Mouse (Mus musculus): ENCODE data around the gene Cdc42ep5. TPM values are rescaled to one million over a fixed set of nuclear protein-coding genes. Genes with fewer than 3 reads are reported as not detected.

Cdc42ep5 gene
- polyA plus RNA-seq, 1 experiment from 2014 or later = 30.3 TPM

DNA sequence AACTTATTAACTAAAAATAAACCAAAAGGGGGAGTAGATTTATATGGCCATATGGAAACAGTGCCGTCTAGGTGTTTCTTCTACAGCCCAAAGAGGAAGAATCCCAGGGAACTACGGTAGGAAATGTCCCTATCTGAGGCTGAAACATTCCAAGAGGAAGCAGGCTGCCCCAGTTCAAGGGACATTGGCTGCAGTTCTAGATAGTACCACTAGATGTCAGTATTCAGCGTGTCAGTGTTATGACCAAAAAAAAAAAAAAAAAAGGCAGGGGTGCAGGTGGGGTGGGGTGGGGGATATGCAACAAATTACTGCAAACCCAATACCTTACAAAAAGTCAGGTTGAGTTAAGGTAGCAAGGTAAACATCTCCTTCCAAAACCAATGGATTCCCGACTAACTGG is 61.2 kb downstream of the Cdc42ep5 start:
- Histone ChIP-seq H3K9me3 (ENCODE audit: control insufficient read depth, low read length) (no peaks in the 10 kb centered on the region), H3K4me2 (replicated peaks; ENCODE audit: low read depth, low read length) (no peak overlapping the region), H3K4me1 (ENCODE audit: control insufficient read depth, insufficient read depth, low read length) (no peaks in the 10 kb centered on the region), H3K9ac (ENCODE audit: low read depth, low read length) (no peak overlapping the region), H3K36me3 (ENCODE audit: control insufficient read depth, insufficient read depth, low read length) (no peaks in the 10 kb centered on the region), H3K27ac (ENCODE audit: low read depth, low read length) (no peak overlapping the region), H3K27me3 (ENCODE audit: control insufficient read depth, insufficient read depth, low read length) (no peaks in the 10 kb centered on the region), H3K4me3 (ENCODE audit: low read length) (no peak overlapping the region)
- WGBS = 15% methylated on average over 4 of the region's 4 CpGs
- ATAC-seq (ENCODE audit: low FRiP score, low TSS enrichment) = no peak

Other genes with a start within 250 kb of the Cdc42ep5 start
- gene Lilra6, start 249.4 kb downstream of the Cdc42ep5 start, polyA plus RNA-seq (2014; fragmentation: Nextera tagmentation; extraction: Ambion mirVana) = not detected in 2 replicates
- 0.63 and 1.4 TPM in 2 replicates for gene Lair1, start 101.7 kb downstream of the Cdc42ep5 start, polyA plus RNA-seq (2014; fragmentation: Nextera tagmentation; extraction: Ambion mirVana)
- gene Ttyh1, start 45.5 kb downstream of the Cdc42ep5 start, polyA plus RNA-seq (2014; fragmentation: Nextera tagmentation; extraction: Ambion mirVana) = 1.2 and 1.5 TPM in 2 replicates
- 45.0 and 48.7 TPM in 2 replicates for gene Leng8, start 27.8 kb downstream of the Cdc42ep5 start, polyA plus RNA-seq (2014; fragmentation: Nextera tagmentation; extraction: Ambion mirVana)
- gene Leng9, start 14.5 kb downstream of the Cdc42ep5 start, polyA plus RNA-seq (2014; fragmentation: Nextera tagmentation; extraction: Ambion mirVana) = 1.8 and 2.5 TPM in 2 replicates
- gene Lilra5, start 72.9 kb upstream of the Cdc42ep5 start, polyA plus RNA-seq (2014; fragmentation: Nextera tagmentation; extraction: Ambion mirVana) = not detected in 2 replicates
- not detected in 2 replicates for gene Ncr1, start 172.9 kb upstream of the Cdc42ep5 start, polyA plus RNA-seq (2014; fragmentation: Nextera tagmentation; extraction: Ambion mirVana)
- gene Gp6, start 232.9 kb upstream of the Cdc42ep5 start, polyA plus RNA-seq (2014; fragmentation: Nextera tagmentation; extraction: Ambion mirVana) = 0.07 TPM in 2 replicates

Measured in kidney, embryonic 14.5 days (tissue).